Mouse (Mus musculus): ENCODE measurements at regions not wholly inside any gene's neighbourhood (a gene's known extent, or its start where the extent isn't known, plus 50 kb on each side); places are given as distances from the start of the nearest gene placed in this dataset.

DNA sequence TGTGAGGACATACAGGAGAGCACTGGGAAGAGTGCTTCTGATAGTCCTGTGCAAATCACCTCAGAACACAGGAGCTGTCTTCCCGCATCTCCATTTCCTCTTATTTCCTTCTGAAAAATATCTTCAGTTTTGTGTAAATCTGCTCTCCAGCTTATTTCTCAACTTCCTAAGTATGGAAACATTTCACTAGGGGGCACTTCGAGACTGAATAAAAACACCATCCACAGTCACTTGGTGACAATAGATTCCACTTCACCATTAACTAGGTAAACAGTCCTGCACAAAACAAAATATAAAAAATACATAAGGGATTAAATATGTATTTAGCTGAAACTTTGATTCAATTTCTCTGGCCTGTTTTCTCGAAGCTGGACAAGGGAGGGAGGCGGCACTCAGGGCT is 193.4 kb downstream of the Stim2 start:
- TF ChIP-seq CTCF (IDR thresholded peaks at IDR 0.05; ENCODE audit: borderline replicate concordance, insufficient read depth, low read length), result no peak
- TF ChIP-seq POLR2A (IDR thresholded peaks at IDR 0.05; ENCODE audit: low read depth, low read length), result no peak

All from embryonic fibroblast, embryonic 13.5 days (primary cell).